Mouse (Mus musculus): ENCODE data around the gene Mamstr.

Gene Mamstr

DNA sequence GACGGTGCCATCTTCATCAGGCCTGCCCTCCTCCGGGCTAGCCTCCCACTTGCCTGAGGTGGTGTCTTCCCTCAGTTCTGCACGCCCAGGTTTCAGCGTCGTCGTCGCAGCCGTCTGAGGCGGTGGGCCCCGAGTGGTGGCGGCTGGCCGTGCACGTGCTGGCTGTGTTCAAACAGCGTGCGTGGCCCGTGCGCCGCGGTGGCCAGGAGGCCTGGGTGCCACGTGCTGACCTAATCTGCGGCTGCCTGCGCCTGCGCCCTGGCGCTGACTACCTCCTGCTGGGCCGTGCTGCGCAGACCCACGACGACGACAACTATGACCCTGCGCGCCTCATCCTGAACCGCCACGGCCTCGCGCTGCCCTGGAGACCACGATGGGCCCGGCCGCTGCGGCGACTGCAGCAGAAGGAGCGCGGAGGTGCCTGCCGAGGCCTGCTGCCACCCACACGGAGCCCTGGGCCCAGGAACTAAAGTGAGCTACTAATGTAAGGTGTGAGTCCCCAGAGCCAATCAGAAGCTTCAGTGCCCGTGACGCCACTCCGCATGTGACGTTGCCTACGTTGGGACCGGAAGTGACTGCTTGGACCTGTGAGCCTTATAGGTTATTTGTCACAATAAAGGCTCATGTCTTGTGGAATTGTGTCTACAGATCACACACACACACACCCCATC lies 54.3 kb downstream of the Mamstr start, which contains the start of gene Sec1:
Sec1 (minus strand) TSS at position 482 of the 671 bp plus-strand sequence.
- DNase-seq, result no peak

DNA sequence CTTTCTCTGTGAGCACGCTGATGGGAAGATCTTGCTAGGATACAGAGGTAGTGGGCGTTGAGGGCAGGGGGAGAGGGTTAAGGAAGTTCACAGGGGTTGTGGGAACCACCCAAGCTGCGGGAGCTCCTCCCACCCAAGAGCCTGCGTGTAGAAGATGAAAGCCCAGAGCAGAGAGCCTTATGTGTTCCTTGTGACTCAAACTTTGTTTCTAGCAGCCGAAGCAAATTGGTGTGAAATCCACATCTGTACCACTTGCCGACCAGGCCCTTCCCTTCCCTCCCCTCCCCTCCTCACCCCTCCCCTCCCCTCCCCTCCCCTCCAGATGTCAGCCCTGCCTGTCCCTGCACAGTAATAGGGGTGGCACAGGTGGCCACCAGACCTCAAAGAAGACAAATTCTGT lies 55.3 kb downstream of the Mamstr start:
- no peak for DNase-seq

All from lung, postnatal 10 days (tissue).